Mouse (Mus musculus) ES-Bruce4 (cell line): ENCODE results near the gene Wnt7b. TPM values are rescaled to one million over a fixed set of nuclear protein-coding genes. Genes with fewer than 3 reads are reported as not detected.

Source experiments
- H3K27ac ChIP-seq: 2 replicates; pipeline ENCODE4 v1.5.1; 2012; ENCODE audit warnings: low read length, inconsistent platforms; ENCODE audit not compliant: insufficient read depth
- H3K27me3 ChIP-seq: 2 replicates; pipeline ENCODE4 v1.6.1; 2012; ENCODE audit warnings: mild to moderate bottlenecking, low read length, inconsistent platforms; ENCODE audit not compliant: control insufficient read depth, poor library complexity, insufficient read depth, severe bottlenecking
- H3K36me3 ChIP-seq: 2 replicates; pipeline ENCODE4 v1.6.1; 2012; ENCODE audit warnings: inconsistent platforms, mild to moderate bottlenecking, low read length, moderate library complexity; ENCODE audit not compliant: control insufficient read depth, poor library complexity, insufficient read depth, severe bottlenecking
- H3K4me1 ChIP-seq: one replicate; pipeline ENCODE4 v1.8.1; 2011; ENCODE audit warnings: low read length; ENCODE audit not compliant: control insufficient read depth, insufficient read depth
- H3K4me3 ChIP-seq: 2 replicates; pipeline ENCODE4 v1.5.1; 2011; ENCODE audit warnings: low read depth, mild to moderate bottlenecking, low read length
- H3K9ac ChIP-seq: 2 replicates; pipeline ENCODE4 v1.6.1; 2012; ENCODE audit warnings: low read depth, mild to moderate bottlenecking, inconsistent platforms; ENCODE audit not compliant: poor library complexity, severe bottlenecking
- H3K9me3 ChIP-seq: replicated peaks from 2 replicates; pipeline ENCODE4 v1.6.1; 2012; ENCODE audit warnings: mild to moderate bottlenecking, low read length, inconsistent platforms; ENCODE audit not compliant: control insufficient read depth, poor library complexity, insufficient read depth, severe bottlenecking
- CTCF ChIP-seq: IDR thresholded peaks from one replicate; pipeline ENCODE4 v1.8.1; 2011; ENCODE audit warnings: low read depth, low read length
- EP300 ChIP-seq: IDR thresholded peaks from 2 replicates; pipeline ENCODE4 v1.6.1; 2011; ENCODE audit warnings: low read depth, low read length; ENCODE audit not compliant: insufficient read depth
- POLR2A ChIP-seq: IDR thresholded peaks from one replicate; pipeline ENCODE4 v1.8.1; 2011; ENCODE audit warnings: low read length; ENCODE audit not compliant: insufficient read depth
- polyA plus RNA-seq: library from polyadenylated mRNA; stranded (reverse); fragments of >200 nt; gene quantifications from 2 replicates; pipeline ENCODE4 v1.2.4, GENCODE M21; 2011; ENCODE audit warnings: low read depth; ENCODE audit not compliant: missing spikeins, insufficient read depth, insufficient read length

The Wnt7b gene
- polyA plus RNA-seq, 1 experiment = 29.8 TPM

GRCm38 (mm10) chr15:85598984-85599886, 17.0 kb upstream of the Wnt7b start:
- TF ChIP-seq CTCF (peak; percentile 96), POLR2A (no peak)
- Histone ChIP-seq H3K4me3 (no peak overlapping the region), H3K27me3 (no peaks in the 10 kb centered on the region), H3K36me3 (no peaks in the 10 kb centered on the region), H3K9me3 (no peaks in the 10 kb centered on the region), H3K4me1 (no peaks in the 10 kb centered on the region), H3K9ac (no peak overlapping the region), H3K27ac (no peak overlapping the region)

GRCm38 (mm10) chr15:85598443-85598842, 16.2 kb upstream of the Wnt7b start:
- Histone ChIP-seq H3K9me3 (no peaks in the 10 kb centered on the region), H3K9ac (no peak overlapping the region), H3K4me1 (no peaks in the 10 kb centered on the region), H3K36me3 (no peaks in the 10 kb centered on the region), H3K27me3 (no peaks in the 10 kb centered on the region), H3K4me3 (no peak overlapping the region), H3K27ac (no peak overlapping the region)
- TF ChIP-seq CTCF (no peak), EP300 (no peak), POLR2A (no peak)

GRCm38 (mm10) chr15:85597403-85597802, 15.1 kb upstream of the Wnt7b start:
- no peak overlapping the region for H3K4me3 ChIP-seq
- no peaks in the 10 kb centered on the region for H3K36me3 ChIP-seq
- no peak overlapping the region for H3K9ac ChIP-seq
- H3K27ac ChIP-seq = no peak overlapping the region
- no peaks in the 10 kb centered on the region for H3K9me3 ChIP-seq
- no peaks in the 10 kb centered on the region for H3K27me3 ChIP-seq
- H3K4me1 ChIP-seq = no peaks in the 10 kb centered on the region
- TF ChIP-seq EP300 (no peak), CTCF (peak; percentile 8), POLR2A (no peak)

- no peaks in the 10 kb centered on the region for H3K36me3 ChIP-seq
- H3K27ac ChIP-seq = no peak overlapping the region
- no peak for TF ChIP-seq EP300
- no peak for TF ChIP-seq CTCF
- no peak for TF ChIP-seq POLR2A
- no peaks in the 10 kb centered on the region for H3K9me3 ChIP-seq
- H3K27me3 ChIP-seq = no peaks in the 10 kb centered on the region
- no peak overlapping the region for H3K9ac ChIP-seq
- H3K4me3 ChIP-seq = no peak overlapping the region
- H3K4me1 ChIP-seq = no peaks in the 10 kb centered on the region
Measured at GRCm38 (mm10) chr15:85592674-85593073, 10.4 kb upstream of the Wnt7b start.

DNA sequence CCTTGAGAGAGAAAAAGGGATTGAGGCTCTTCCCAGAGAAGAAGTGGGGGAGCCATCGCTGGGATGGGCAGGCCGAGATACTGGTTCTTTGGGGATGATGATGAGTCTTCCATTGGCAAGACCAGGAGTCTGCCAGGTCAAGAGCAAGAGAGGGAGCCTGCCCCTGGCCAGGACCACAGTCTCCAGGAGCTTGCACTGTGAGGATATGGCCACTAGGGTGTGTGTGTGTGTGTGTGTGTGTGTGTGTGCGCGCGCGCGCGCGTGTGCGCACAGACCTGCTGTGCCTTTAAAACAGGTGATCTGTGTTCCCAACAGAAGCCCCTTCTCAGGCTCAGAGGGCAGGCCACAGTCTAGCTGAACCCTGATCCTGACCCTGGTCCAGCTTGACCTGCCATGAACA, 8.6 kb upstream of the Wnt7b start:
- TF ChIP-seq POLR2A = no peak
- peak; percentile 19 for TF ChIP-seq CTCF
- H3K4me3 ChIP-seq = no peak overlapping the region
- no peak overlapping the region for H3K9ac ChIP-seq

GRCm38 (mm10) chr15:85583504-85583903, 1.2 kb upstream of the Wnt7b start:
- Histone ChIP-seq H3K9ac (no peak overlapping the region), H3K4me3 (no peak overlapping the region), H3K4me1 (no peaks in the 10 kb centered on the region), H3K27ac (no peak overlapping the region), H3K9me3 (no peaks in the 10 kb centered on the region), H3K27me3 (peaks cover 18% of the 10 kb centered on the region), H3K36me3 (no peaks in the 10 kb centered on the region)
- peak; percentile 94 for TF ChIP-seq CTCF
- TF ChIP-seq POLR2A = no peak
- TF ChIP-seq EP300 = no peak

More for the DNA sequence above, 8.6 kb upstream of the Wnt7b start:
- Histone ChIP-seq H3K4me1 (no peaks in the 10 kb centered on the region), H3K36me3 (no peaks in the 10 kb centered on the region), H3K27ac (no peak overlapping the region), H3K9me3 (no peaks in the 10 kb centered on the region), H3K27me3 (no peaks in the 10 kb centered on the region)
